Mouse (Mus musculus) forebrain, embryonic 10.5 days (tissue): ENCODE results near the gene Zfp846. TPM values are rescaled to one million over a fixed set of nuclear protein-coding genes. Genes with fewer than 3 reads are reported as not detected.
A peak's percentile ranks its signal among the peaks of the same experiment; 100 is the strongest.
"Not testable (repeated sequence)": the region's sequence is repeated elsewhere in the genome, so short reads cannot be mapped to it uniquely, and the experiment has no call there.

Source experiments
- DNase-seq: peaks from one replicate; pipeline ENCODE4 v3.0.0-alpha.2; 2017; ENCODE audit warnings: low spot score; ENCODE audit errors: extremely low spot score
- H3K27ac ChIP-seq: fragments of 300-500 bp; sonication (generic); 2 replicates; pipeline ENCODE4 v1.5.1; 2016; ENCODE audit warnings: mild to moderate bottlenecking
- H3K27me3 ChIP-seq: fragments of 300-500 bp; sonication (generic); 2 replicates; pipeline ENCODE4 v1.6.1; 2016; ENCODE audit warnings: mild to moderate bottlenecking; ENCODE audit not compliant: poor library complexity, severe bottlenecking
- H3K36me3 ChIP-seq: fragments of 300-500 bp; sonication (generic); replicated peaks from 2 replicates; pipeline ENCODE4 v1.6.1; 2016; ENCODE audit warnings: mild to moderate bottlenecking, moderate library complexity
- H3K4me1 ChIP-seq: fragments of 300-500 bp; sonication (generic); 2 replicates; pipeline ENCODE4 v1.6.1; 2016
- H3K4me3 ChIP-seq: fragments of 300-500 bp; sonication (generic); 2 replicates; pipeline ENCODE4 v1.5.1; 2016; ENCODE audit warnings: mild to moderate bottlenecking, moderate library complexity
- H3K9me3 ChIP-seq: fragments of 300-500 bp; sonication (generic); 2 replicates; pipeline ENCODE4 v1.6.1; 2016; ENCODE audit warnings: mild to moderate bottlenecking, moderate library complexity
- WGBS: fragments of 180-500 bp; shearing (Covaris S2); methylation state at CpG from one replicate; pipeline ENCODE4 v1.1.7; 2016; 5-methylcytosine and 5-hydroxymethylcytosine counted together
- polyA plus RNA-seq: library from polyadenylated mRNA; unstranded; fragments of >200 nt; fragmentation: Nextera tagmentation; extraction: Ambion mirVana; gene quantifications from 2 replicates; pipeline ENCODE4 v1.2.1, GENCODE M21; 2016

The Zfp846 gene
- 17.1 and 17.6 TPM in 2 replicates for polyA plus RNA-seq

DNA sequence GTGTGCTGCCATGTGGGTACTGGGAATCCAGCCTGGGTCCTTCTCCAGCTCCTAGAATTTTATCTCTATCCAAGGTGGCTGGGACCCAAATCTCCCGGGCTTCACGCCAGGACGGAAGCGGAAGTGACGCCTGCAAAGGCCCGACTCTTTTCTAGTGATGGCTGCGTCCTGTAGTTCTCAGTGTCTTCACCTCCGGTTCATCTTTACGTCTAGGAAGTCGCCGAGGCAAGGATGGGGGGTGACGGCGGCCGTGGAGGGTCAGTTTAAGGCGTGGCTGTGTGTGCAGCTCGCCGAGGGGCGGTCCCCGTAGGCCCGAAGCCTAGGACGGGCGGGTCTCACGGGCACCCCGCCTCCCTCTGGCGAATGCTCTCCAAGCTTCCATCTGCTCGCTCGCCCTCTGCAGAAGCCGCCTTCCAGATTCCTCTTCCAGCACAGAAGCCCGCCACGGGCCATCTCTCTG, at the start of gene Zfp846:
Gene Zfp846 (plus strand): TSS at position 117 of the 460 bp plus-strand sequence.
- under 1% methylated on average over 30 of the region's 30 CpGs for WGBS
- peak within 1 kb of the TSS; percentile 90 for H3K27ac ChIP-seq
- DNase-seq, result peak; percentile 98
- H3K27me3 ChIP-seq, result peaks cover 23% of the 10 kb centered on the region
- H3K4me3 ChIP-seq, result peak within 1 kb of the TSS; percentile 70
- peaks cover 12% of the 10 kb centered on the region for H3K4me1 ChIP-seq
- H3K36me3 ChIP-seq, result peaks cover 33% of the 10 kb centered on the region
- H3K9me3 ChIP-seq, result peaks cover 14% of the 10 kb centered on the region; the same call in 1 of the 2 replicates

DNA sequence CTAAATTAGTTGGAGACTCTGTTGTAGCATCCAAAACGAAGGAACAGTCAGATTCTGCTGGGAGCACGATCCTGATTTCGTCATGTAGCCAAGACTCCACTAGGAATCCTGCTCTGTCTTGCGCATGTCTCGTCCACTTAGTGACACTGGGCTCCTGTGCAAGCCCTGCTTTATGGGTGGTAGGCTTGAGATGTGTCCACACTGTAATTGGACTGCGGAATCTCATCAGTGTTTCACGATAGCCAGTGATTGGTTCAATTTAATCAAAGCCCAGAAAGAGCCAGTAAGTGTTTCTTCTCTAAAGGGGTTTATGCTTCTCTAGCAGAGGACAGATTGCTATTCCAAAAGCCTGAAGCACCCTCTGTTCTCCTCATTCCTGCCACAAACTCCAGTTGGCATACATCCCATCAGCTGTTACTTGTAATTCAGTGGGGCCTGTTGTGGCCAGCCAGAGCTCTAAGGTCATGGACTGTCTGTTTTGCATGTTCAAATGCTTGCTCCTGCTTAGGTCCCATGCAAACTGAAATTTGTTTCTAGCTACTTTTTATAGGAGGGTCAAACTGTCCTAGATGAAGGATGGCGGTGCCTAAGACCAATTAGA, 46.7 kb upstream of the Zfp846 start:
- Histone ChIP-seq H3K4me1 (no peaks in the 10 kb centered on the region), H3K27me3 (no peaks in the 10 kb centered on the region), H3K9me3 (no peaks in the 10 kb centered on the region), H3K27ac (no peak overlapping the region), H3K36me3 (no peaks in the 10 kb centered on the region), H3K4me3 (no peak overlapping the region)
- 78% methylated on average over 8 of the region's 8 CpGs for WGBS
- no peak for DNase-seq

DNA sequence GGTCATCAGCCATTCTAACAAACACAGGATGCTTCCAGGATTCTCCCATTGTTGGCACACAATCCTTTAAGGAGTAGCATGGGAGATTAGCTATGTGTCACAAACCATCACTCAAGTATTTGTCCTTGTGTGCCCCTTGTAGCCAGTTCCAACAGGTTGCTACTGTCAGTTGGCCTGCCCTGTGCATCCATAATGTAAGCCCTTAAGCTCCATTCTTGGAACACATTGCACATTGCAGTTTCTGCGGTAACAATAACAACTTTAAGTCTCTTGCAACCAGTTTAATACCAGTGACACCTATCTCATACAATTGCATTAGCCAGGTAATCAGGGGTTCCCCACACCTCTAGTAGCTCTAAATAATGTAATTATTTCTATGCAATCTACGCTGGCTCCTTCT, 44.5 kb upstream of the Zfp846 start:
- Histone ChIP-seq H3K36me3 (no peaks in the 10 kb centered on the region), H3K27me3 (no peaks in the 10 kb centered on the region; the same call in 1 of the 2 replicates), H3K27ac (no peak overlapping the region), H3K4me3 (no peak overlapping the region), H3K4me1 (no peaks in the 10 kb centered on the region), H3K9me3 (no peaks in the 10 kb centered on the region)
- WGBS, result 92% methylated on average over 2 of the region's 2 CpGs
- no peak for DNase-seq

DNA sequence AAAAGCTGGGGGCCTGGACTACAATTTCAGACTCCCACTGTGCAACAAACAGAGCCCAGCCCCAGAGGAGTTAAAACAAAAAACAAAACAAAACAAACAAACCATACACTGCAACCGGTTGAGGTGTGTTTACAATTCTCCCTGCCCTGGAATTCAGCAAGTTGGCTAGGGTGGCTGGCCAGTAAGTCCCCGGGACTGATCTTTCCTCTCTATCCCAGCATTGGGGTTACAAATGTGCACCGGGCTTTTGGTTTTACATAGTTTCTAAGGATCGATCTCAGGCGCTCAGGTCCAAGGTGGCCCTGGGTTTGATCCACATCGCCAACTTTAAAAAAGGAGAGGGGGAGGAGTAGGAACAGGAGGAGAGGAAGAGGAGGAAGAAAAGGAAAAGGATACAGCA, 37.6 kb upstream of the Zfp846 start:
- no peaks in the 10 kb centered on the region for H3K9me3 ChIP-seq
- H3K4me3 ChIP-seq, result peak overlapping the region; percentile 52
- H3K27me3 ChIP-seq, result peaks cover 7% of the 10 kb centered on the region; the same call in 1 of the 2 replicates
- H3K4me1 ChIP-seq, result peaks cover 22% of the 10 kb centered on the region
- 35% methylated on average over 6 of the region's 6 CpGs for WGBS
- no peaks in the 10 kb centered on the region for H3K36me3 ChIP-seq
- DNase-seq, result no peak
- peak overlapping the region; percentile 90 for H3K27ac ChIP-seq

DNA sequence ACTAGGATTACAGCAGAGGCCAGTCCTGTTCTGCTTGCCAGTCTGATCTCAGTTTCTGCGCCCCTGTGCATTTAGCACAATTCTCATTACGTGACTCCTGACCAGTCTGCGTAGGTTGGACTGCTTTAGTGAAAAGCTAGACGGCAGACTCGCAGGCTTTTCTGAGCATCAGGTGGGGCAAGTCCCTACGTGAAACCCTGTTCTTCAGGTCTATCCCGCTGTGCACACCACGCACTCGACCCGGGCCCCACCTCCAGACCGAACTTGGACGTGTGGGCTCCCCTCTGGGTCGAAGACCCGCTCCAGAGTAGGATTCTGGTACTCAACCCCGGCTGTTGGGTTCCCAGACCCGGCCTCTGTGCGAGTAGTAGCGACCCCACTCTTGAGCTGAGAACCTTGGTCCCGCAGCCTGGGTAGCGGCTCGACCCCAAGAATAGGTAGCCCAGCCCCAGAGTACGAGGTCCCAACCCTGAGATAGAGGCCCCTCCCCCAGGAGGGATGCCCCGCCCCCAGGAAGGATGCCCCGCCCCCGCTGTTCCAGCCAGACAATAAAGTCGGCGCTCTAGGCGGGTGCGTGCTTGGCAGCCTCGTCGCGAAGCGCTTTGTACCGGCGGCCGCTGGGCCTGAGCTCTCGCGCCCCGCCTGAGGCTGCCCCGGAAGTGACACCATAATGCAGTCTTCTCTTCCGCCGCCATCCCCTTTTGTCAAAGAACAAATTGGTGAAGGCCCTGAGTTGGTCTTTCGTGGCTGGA, 36.8 kb upstream of the Zfp846 start:
- 1% methylated on average over 43 of the region's 43 CpGs for WGBS
- H3K9me3 ChIP-seq, result no peaks in the 10 kb centered on the region
- DNase-seq, result peak; percentile 93
- peak overlapping the region; percentile 52 for H3K4me3 ChIP-seq
- peak overlapping the region; percentile 90 for H3K27ac ChIP-seq
- H3K27me3 ChIP-seq, result peaks cover 7% of the 10 kb centered on the region; the same call in 1 of the 2 replicates
- H3K4me1 ChIP-seq, result peaks cover 22% of the 10 kb centered on the region
- H3K36me3 ChIP-seq, result no peaks in the 10 kb centered on the region

DNA sequence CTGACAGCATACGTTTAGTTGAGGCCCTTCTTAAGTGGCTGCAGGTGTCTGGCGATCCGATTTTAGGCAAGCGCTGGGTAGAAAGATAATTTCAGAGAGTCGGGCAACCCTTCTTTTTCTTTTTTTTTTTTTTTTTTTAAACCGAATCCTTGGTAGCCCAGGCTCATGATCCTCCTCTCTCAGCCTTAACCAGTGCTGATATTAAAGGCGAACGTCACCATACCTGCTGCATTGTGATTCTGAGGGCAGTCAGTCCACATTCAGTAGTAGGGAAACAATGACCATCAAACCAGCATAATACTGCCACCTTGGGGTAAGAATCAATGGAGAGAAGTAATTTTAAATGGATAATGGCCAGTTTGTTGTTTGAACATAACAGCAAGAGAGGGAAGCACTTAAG, 35.9 kb upstream of the Zfp846 start:
- no peaks in the 10 kb centered on the region for H3K36me3 ChIP-seq
- 28% methylated on average over 8 of the region's 8 CpGs for WGBS
- peak overlapping the region; percentile 90 for H3K27ac ChIP-seq
- peak overlapping the region; percentile 52 for H3K4me3 ChIP-seq
- peaks cover 7% of the 10 kb centered on the region; the same call in 1 of the 2 replicates for H3K27me3 ChIP-seq
- no peaks in the 10 kb centered on the region for H3K9me3 ChIP-seq
- H3K4me1 ChIP-seq, result peaks cover 22% of the 10 kb centered on the region
- DNase-seq, result no peak

DNA sequence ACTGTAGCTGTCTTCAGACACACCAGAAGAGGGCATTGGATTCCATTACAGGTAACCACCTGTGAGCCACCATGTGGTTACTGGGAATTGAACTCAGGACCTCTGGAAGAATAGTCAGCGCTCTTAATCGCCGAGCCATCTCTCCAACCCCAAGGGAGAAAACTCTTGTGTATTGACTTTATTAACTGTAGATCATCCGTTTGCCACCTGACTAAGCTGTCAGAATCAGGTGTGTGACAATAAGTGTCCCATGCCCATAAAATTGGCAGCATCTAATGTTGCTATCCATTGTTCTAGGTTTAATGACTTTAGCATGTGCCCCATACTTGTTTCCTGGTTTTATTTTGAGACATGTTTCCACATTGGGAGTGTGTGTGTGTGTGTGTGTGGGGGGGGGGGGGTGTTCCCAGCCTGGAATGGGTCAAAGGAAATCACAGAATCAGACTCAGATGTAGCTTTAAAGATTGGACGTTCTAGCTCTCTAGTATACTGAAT, 29.3 kb upstream of the Zfp846 start:
- Histone ChIP-seq H3K27ac (no peak overlapping the region), H3K4me3 (no peak overlapping the region), H3K27me3 (no peaks in the 10 kb centered on the region), H3K9me3 (no peaks in the 10 kb centered on the region), H3K36me3 (no peaks in the 10 kb centered on the region), H3K4me1 (0 out of 2 replicates have a peak, but pooled peaks cover 5% of the 10 kb centered on the region)
- 63% methylated on average over 5 of the region's 5 CpGs for WGBS
- DNase-seq, result no peak

DNA sequence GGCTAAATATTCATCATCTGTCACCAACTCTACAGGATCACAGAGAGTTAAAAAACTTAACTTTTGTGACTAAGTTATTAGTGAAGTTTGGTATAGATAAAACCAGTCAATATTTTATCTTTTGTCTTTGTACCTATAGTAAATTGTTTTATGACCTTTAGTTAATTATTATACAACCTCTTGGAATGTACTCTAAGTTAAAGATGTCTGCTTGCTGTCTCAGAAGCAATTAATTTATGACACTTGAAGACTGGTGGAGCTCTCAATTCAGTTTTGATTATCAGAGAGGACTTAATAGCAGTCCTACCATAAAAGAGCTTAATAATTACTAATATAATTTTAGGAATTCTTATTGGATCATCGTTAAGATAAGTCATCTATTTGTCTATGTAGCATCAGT, 28.4 kb upstream of the Zfp846 start:
- Histone ChIP-seq H3K4me3 (no peak overlapping the region), H3K27me3 (no peaks in the 10 kb centered on the region), H3K9me3 (no peaks in the 10 kb centered on the region), H3K36me3 (no peaks in the 10 kb centered on the region), H3K4me1 (0 out of 2 replicates have a peak, but pooled peaks cover 5% of the 10 kb centered on the region), H3K27ac (no peak overlapping the region)
- 84% methylated on average over 1 of the region's 1 CpGs for WGBS
- DNase-seq, result no peak

DNA sequence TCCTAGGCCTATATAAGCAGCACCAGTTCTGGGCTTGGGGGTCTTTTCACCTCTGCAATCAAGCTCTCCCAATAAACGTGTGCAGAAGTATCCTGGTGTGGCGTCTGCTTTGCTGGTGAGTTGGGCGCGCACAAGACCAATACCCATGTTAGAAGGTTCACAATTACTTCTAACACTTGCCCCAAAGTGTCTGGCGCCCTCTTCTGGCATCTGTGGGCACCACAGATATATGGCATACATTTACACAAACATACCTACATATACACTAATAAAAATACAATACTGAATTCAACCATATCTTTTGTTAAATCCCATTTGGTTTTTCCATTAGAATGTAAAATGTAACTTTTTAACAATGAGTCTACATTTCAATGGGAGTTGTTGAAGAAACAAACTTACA, 18.9 kb upstream of the Zfp846 start:
- Histone ChIP-seq H3K27ac (no peak overlapping the region), H3K9me3 (no peaks in the 10 kb centered on the region), H3K36me3 (no peaks in the 10 kb centered on the region), H3K4me3 (no peak overlapping the region), H3K27me3 (no peaks in the 10 kb centered on the region), H3K4me1 (no peaks in the 10 kb centered on the region)
- DNase-seq, result no peak
- 81% methylated on average over 5 of the region's 5 CpGs for WGBS

DNA sequence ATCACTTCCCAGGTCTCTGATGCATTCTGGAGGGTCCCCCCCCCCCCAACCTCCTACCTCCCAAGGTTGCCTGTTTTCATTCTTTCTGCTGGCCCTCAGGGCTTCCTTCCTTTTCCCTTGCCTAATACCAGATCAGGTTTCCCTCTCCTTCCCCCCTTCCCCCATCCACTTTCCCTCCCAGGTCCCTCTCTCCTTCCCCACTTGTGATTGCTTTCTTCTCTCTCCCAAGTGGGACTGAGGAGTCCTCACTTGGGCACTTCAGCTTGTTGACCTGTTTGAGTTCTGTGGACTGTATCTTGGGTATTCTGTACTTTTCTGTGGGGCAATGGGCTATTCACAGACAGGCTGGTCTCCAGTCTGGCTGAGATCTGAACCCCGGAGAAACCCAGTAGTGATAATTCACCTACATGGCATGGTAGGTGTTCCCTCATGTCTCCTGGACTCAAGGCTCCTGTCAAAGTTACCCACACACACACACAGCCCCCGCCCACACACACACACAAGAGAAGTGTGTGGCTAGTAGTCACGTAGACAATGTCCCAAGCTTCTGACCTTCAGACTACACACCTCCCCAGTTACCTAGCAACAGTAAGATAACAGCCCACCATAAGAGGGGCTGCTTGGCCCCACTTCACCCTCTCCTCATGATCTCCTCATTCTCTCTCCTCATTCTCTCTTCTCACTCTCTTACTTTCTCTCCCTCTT, 15.6 kb upstream of the Zfp846 start:
- H3K36me3 ChIP-seq, H3K4me1 ChIP-seq, H3K27me3 ChIP-seq, H3K9me3 ChIP-seq, H3K4me3 ChIP-seq, DNase-seq, H3K27ac ChIP-seq: not testable (repeated sequence)
- 77% methylated on average over 3 of the region's 3 CpGs for WGBS

DNA sequence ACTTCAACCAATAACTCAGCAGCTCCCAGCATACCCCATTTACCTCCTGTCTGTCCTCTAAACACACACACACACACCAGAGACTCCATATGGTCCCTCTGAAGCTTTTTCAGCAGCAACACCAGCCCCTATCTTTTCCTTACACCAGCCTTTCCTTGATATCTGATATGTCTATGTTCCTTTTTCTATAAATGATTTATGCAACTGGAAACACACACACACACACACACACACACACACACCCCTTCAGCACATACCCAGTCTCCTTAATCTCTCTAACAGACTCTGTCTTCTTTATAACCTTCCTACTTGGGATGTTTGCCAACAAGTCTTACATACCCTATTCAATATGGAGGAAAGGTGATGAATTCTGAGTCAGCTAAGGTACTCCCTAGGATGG, 10.0 kb upstream of the Zfp846 start:
- DNase-seq, result no peak
- Histone ChIP-seq H3K9me3 (0 out of 2 replicates have a peak, but pooled peaks cover 3% of the 10 kb centered on the region), H3K27ac (no peak overlapping the region), H3K4me3 (no peak overlapping the region), H3K36me3 (no peaks in the 10 kb centered on the region), H3K27me3 (peaks cover 6% of the 10 kb centered on the region; the same call in 1 of the 2 replicates), H3K4me1 (no peaks in the 10 kb centered on the region)

DNA sequence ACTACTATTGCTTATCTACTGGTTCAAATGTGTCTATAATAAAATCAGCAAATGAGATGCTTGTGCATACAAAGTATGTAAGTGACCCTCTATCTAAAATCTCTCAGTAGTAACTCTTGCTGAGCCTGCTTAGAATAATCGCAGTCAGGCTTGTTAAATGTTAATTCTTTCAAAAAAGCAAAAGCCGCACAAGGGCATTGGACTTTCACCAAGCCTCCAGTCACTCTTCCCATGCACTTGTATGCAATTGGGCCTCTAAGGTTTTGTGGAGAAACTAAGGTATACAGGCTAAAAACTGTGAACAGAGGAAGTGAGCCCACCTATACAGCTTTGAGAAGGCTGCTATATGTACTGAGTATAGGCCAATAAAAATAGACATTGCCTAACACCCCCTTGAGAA, 4.5 kb upstream of the Zfp846 start:
- Histone ChIP-seq H3K27ac (no peak overlapping the region), H3K27me3 (peaks cover 31% of the 10 kb centered on the region), H3K36me3 (no peaks in the 10 kb centered on the region), H3K9me3 (0 out of 2 replicates have a peak, but pooled peaks cover 3% of the 10 kb centered on the region), H3K4me1 (peaks cover 3% of the 10 kb centered on the region; the same call in 1 of the 2 replicates), H3K4me3 (no peak overlapping the region)
- WGBS, result 86% methylated on average over 2 of the region's 2 CpGs
- DNase-seq, result no peak
